Mouse (Mus musculus): ENCODE results near the gene Tufm.

Gene Tufm

DNA sequence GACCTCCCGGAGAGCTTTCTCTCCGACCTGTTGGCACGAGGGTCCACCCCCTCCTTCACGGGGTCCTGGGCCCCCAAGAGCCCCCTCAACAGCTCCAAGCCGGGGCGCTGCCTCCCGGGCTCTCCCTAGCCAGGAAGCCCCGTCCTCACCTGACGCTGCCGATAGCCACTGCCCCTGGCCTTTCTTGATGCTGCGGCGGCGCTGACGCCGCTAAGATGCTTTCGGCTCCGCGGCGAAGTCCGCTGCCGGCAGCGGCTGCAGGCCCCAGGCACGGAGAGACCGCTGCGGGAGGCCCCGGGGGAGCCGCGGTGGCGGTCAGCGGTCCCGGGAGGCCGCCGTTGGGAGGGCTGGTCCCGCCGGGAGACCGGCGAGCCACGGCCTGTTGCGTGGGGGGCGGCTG lies 15.6 kb downstream of the Tufm start:
- Histone ChIP-seq H3K36me3 (ENCODE audit: control insufficient read depth, insufficient read depth, low read length, poor library complexity, severe bottlenecking) (peaks cover 14% of the 10 kb centered on the region), H3K27me3 (ENCODE audit: control insufficient read depth, insufficient read depth, low read length, poor library complexity, severe bottlenecking) (no peaks in the 10 kb centered on the region)
- no peak for DNase-seq (ENCODE audit: low read depth, low spot score)

DNA sequence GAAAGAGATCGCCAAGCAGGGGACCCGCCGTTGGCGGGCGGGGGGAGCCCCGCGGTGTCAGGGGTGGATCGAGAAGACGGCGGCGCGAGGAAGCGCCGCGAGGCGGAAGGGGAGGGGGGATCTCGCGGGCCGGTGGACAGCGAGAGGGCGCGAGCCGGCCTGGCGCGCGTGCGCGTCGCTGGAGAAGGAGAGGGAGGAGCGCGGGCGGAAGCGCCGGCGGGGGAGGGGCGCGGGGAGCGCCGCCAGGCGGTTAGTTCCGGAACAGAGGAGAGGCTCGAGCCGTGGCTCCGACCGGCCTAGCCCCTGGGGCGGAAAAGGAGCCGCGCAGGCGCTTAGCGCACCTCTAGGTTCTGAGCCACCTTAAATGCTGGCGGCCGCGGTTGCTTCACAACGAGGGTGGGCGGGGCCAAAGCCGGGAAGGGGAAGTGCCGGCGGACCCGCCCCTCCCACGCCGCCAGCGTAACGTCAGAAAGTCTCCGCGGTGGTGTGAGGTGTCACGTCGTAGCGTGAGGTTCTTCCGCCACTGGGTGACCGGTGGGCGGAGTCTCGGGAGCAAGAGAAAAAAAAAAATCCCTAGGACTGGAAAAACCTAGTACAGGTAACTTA lies 16.2 kb downstream of the Tufm start, which contains the start of gene Atxn2l:
TSS of gene Atxn2l (minus strand) at position 165 of the 606 bp plus-strand sequence.
- DNase-seq (ENCODE audit: low read depth, low spot score), result peak; percentile 99
- peaks cover 10% of the 10 kb centered on the region for H3K36me3 ChIP-seq (ENCODE audit: control insufficient read depth, insufficient read depth, low read length, poor library complexity, severe bottlenecking)
- no peaks in the 10 kb centered on the region for H3K27me3 ChIP-seq (ENCODE audit: control insufficient read depth, insufficient read depth, low read length, poor library complexity, severe bottlenecking)

DNA sequence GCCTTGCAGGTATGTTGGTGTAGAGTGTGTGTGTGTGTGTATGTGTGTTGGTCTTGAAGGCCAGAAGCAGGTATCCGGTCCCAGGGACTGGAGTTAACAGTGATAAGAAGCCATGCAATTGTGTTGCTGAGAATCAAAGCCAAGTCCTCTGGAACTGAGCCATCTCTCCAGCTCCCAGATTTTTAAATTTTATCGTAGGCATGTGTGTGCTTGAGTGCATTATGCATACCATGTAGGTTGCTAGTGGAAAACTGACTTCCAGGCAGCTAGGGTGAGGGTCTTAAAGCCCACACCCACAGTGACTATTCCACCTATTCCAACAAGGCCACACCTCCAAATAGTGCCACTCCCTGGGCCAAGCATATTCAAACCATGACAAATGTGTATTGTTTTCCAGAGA lies 17.8 kb downstream of the Tufm start:
- H3K27me3 ChIP-seq (ENCODE audit: control insufficient read depth, insufficient read depth, low read length, poor library complexity, severe bottlenecking), result no peaks in the 10 kb centered on the region
- peaks cover 2% of the 10 kb centered on the region; the same call in 1 of the 2 replicates for H3K36me3 ChIP-seq (ENCODE audit: control insufficient read depth, insufficient read depth, low read length, poor library complexity, severe bottlenecking)
- no peak for DNase-seq (ENCODE audit: low read depth, low spot score)

DNA sequence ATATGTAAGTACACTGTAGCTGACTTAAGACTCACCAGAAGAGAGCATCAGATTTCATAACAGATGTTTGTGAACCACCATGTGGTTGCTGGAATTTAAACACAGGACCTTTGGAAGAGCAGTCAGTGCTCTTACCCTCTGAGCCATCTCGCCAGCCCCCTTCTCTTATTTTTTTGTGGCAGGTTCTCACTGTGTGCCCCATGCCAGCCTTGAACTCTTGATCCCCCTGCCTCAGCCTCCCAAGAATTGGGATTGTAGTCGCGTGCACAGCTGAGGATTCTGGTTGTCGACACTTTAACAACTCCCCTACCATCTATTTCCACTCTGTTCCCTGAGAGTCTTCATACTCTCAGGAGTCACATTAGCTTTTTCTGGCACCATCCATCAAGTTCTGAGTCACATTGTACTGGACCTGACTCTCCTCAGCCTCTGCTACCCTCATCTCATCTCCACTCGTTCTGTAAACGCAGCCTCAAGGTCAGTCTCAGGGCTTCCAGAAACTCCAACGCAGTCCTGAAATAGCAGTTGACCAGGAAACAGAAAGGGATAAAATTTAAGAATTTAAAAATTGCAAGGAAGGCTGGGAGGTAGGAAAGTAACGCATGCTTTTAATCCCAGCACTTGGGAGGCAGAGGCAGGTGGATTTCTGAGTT lies 20.1 kb downstream of the Tufm start:
- no peaks in the 10 kb centered on the region for H3K36me3 ChIP-seq (ENCODE audit: control insufficient read depth, insufficient read depth, low read length, poor library complexity, severe bottlenecking)
- no peaks in the 10 kb centered on the region for H3K27me3 ChIP-seq (ENCODE audit: control insufficient read depth, insufficient read depth, low read length, poor library complexity, severe bottlenecking)
- DNase-seq (ENCODE audit: low read depth, low spot score), result no peak

DNA sequence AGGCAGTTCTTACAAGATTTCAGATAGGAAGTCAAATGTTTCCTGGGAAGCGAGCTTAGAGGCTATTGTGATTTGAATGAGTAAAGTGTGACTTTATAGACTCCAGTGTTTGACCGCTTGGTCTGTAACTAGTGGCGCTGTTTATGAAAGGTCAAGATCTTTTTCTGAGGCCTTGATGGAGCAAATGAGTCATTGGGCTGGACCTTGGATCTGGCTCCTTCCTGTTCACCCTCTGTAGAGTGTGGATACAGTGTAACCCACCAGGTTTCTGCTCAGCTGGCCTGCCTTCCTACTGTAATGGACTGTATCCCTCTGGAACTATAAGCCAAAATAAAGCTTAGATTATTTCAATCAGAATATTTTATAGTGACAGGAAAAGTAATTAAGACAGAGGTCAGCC lies 24.1 kb downstream of the Tufm start:
- no peak for DNase-seq (ENCODE audit: low read depth, low spot score)

DNA sequence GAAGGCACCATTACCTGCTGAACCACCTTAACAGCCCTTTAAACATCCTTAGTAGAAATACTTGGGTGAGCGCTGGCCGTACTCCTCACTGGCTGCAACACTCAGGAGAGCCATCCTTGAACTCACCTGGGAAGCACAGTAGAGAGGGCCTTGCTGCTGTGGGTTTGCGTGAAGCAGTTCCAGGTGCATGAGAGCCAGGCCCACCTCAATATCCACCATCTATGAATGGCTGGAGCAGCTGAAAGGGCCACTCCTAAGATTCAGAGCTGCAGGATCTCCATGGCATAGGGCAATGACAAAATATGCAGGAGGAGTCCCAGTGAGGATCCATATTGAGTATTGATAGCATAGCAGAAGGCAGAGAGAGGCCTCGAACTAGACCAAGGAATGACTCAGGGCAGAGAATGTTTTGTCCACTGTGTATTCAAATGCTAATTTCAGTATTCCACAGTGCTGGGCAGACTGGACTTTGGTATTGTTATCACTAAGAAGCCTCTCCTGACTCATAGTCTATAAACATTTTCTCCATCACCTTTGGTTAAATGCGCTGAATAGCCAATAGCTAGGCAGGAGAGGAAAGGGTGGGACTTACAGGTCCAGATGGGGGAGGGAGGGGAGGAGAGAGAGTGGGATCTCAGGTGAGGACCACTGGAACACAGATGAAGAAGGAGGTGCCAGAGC lies 31.2 kb downstream of the Tufm start:
- no peak for DNase-seq (ENCODE audit: low read depth, low spot score)

More for the DNA sequence above, 24.1 kb downstream of the Tufm start:
- Histone ChIP-seq H3K27me3 (ENCODE audit: control insufficient read depth, insufficient read depth, low read length, poor library complexity, severe bottlenecking) (no peaks in the 10 kb centered on the region), H3K36me3 (ENCODE audit: control insufficient read depth, insufficient read depth, low read length, poor library complexity, severe bottlenecking) (no peaks in the 10 kb centered on the region)

DNA sequence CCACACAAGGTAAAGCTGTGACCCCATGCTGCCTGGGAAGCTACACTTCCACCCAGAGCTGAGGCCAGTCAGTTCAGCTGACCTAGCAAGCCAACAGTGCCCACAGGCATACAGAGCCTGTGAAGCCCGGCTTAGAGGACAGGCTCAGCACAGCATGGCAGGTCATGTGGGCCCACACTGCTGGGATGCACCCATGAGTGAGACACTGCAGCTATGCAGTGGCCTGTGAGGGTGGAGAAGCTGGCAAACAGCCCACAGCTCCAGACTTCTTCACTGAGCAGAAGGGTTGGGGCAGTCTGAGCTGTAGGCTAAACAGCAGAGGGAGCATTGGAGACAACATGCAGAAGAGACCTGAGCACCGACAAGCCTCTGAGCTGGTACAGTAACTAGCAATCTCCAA lies 32.4 kb downstream of the Tufm start:
- Histone ChIP-seq H3K36me3 (ENCODE audit: control insufficient read depth, insufficient read depth, low read length, poor library complexity, severe bottlenecking) (no peaks in the 10 kb centered on the region), H3K27me3 (ENCODE audit: control insufficient read depth, insufficient read depth, low read length, poor library complexity, severe bottlenecking) (no peaks in the 10 kb centered on the region)
- DNase-seq (ENCODE audit: low read depth, low spot score), result no peak

More for the DNA sequence above, 31.2 kb downstream of the Tufm start:
- H3K27me3 ChIP-seq (ENCODE audit: control insufficient read depth, insufficient read depth, low read length, poor library complexity, severe bottlenecking), result no peaks in the 10 kb centered on the region
- no peaks in the 10 kb centered on the region for H3K36me3 ChIP-seq (ENCODE audit: control insufficient read depth, insufficient read depth, low read length, poor library complexity, severe bottlenecking)

DNA sequence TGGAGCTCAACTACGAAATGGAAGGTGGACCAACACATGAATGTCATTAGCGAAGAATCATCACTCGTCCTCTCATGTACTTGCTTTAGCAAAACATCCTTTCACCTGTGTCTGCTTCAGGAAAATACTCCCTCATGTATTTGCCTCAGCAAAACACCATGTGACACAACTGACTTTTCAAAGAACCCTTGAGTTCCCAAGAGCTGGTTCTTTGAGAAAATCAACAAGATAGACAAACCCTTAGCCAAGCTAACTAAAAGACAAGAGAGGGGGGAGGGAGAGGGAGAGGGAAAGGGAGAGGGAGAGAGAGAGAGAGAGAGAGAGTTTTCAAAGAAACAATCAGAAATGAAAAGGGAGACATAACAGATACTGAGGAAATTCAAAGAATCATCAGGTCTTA lies 36.2 kb downstream of the Tufm start:
- no peak for DNase-seq (ENCODE audit: low read depth, low spot score)
- H3K36me3 ChIP-seq (ENCODE audit: control insufficient read depth, insufficient read depth, low read length, poor library complexity, severe bottlenecking), result no peaks in the 10 kb centered on the region
- H3K27me3 ChIP-seq (ENCODE audit: control insufficient read depth, insufficient read depth, low read length, poor library complexity, severe bottlenecking), result no peaks in the 10 kb centered on the region

DNA sequence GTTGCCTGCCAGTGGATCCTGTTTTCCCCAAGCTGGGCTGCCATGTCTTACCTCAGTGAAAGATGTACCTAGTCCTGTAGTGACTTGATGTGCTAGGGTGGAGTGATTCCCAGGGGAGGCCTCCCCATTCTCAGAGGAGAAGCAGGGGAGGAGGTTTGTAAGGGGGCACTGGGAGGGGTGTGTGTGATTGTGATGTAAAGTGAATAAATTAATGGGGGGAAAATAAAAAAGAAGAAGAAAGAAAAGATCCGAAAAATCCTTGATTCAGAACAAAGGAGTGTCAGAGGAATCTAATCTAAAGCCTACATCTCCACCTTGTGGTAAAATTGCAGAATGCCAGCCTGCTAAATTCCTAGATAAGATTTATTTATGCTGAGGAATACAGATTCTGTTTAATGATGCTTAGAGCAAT lies 41.0 kb downstream of the Tufm start:
- Histone ChIP-seq H3K36me3 (ENCODE audit: control insufficient read depth, insufficient read depth, low read length, poor library complexity, severe bottlenecking) (no peaks in the 10 kb centered on the region), H3K27me3 (ENCODE audit: control insufficient read depth, insufficient read depth, low read length, poor library complexity, severe bottlenecking) (no peaks in the 10 kb centered on the region)
- peak; percentile 75 for DNase-seq (ENCODE audit: low read depth, low spot score)

DNA sequence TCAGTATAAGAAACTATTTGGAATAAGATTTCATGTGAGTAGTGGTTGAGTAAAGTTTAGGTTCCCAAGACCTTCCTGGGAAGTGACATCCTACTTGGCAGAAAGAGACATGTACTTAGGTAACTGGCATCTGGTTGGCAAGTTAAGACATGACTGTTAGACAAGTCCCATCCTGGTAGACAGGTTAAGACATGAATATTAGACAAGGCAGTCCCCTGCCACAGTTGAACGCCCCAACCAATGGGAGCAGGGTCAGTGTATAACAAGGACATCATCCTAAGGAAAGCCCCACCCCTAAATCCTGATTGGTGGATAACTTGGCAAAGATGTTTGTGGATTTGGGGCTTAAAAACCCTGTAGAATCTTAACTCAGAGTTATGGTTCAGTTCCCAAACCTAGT lies 46.3 kb downstream of the Tufm start:
- H3K27me3 ChIP-seq (ENCODE audit: control insufficient read depth, insufficient read depth, low read length, poor library complexity, severe bottlenecking), result no peaks in the 10 kb centered on the region
- DNase-seq (ENCODE audit: low read depth, low spot score), result no peak
- no peaks in the 10 kb centered on the region for H3K36me3 ChIP-seq (ENCODE audit: control insufficient read depth, insufficient read depth, low read length, poor library complexity, severe bottlenecking)

DNA sequence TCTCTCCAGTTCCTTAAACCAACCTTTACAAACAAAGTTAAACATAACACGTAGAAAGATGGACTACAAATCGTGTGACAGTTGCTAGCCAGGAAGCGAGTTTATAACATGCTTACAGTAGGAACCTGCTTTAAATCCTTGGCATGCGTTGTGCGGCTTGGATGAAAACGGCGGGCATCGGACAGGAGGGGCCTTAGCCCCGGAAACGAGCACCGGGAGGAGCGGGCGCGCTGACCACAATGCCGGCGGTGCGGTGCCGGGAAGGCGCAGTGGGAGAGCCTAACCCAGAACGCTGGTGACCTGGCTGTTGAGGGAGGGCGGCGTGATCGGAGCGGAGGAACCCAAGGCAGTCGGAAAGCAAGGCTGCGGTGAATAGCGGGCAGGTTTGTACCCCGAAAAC lies 48.6 kb downstream of the Tufm start:
- Histone ChIP-seq H3K27me3 (ENCODE audit: control insufficient read depth, insufficient read depth, low read length, poor library complexity, severe bottlenecking) (no peaks in the 10 kb centered on the region), H3K36me3 (ENCODE audit: control insufficient read depth, insufficient read depth, low read length, poor library complexity, severe bottlenecking) (no peaks in the 10 kb centered on the region)
- peak; percentile 11 for DNase-seq (ENCODE audit: low read depth, low spot score)

DNA sequence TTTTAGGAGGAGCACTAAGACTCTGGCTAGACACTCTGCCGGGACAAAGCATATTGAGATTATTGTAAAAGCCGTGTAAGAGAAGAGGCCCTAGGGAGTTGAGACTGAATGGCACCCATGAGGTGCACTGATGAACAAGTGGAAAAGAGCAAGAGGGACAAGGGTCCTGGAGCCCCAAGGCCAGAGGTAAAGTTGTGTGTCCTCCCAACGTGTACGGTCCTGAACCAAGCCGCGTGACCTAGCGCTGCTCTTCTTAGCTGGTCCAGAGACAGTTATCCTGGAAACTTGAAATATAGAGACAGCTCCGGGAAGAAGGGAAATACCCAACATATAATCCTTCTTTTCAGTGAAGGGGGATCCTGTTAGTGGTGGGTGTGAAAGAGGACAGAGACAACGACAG lies 49.3 kb downstream of the Tufm start:
- Histone ChIP-seq H3K27me3 (ENCODE audit: control insufficient read depth, insufficient read depth, low read length, poor library complexity, severe bottlenecking) (no peaks in the 10 kb centered on the region), H3K36me3 (ENCODE audit: control insufficient read depth, insufficient read depth, low read length, poor library complexity, severe bottlenecking) (no peaks in the 10 kb centered on the region)
- no peak for DNase-seq (ENCODE audit: low read depth, low spot score)

DNA sequence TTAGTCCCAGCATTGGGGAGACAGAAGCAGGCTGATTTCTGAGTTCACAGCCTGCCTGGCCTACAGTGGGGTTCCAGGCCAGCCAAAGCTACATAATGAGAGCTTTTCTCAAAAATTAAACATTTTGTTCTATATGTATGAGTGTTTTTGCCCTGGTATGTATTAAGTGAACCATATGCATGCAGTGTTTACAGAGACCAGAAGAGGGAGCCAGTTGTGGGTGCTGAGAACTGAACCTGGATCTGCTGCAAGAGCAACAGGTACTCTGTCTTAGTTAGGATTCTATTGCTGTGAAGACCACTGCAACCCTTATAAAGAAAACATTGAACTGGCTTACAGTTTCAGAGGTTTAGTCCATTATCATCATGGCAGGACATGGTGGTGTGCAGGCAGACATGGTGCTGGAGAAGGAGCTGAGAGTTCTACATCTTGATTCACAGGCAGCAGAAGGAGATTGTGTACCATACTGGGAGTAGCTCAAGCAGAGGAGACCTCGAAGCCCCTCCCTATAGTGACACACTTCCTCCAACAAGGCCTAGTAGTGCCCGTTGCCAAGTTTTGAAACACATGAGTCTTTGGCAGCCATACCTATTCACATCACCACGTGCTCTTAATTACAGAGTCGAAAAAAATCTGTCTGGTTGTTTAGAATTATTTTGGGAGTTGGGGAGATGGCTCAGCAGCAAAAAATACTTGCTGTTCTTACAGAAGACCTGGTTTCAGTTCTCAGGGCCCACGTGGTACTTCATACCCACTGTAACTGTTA lies 50.8 kb downstream of the Tufm start:
- peak; percentile 74 for DNase-seq (ENCODE audit: low read depth, low spot score)
- H3K36me3 ChIP-seq (ENCODE audit: control insufficient read depth, insufficient read depth, low read length, poor library complexity, severe bottlenecking), result no peaks in the 10 kb centered on the region
- H3K27me3 ChIP-seq (ENCODE audit: control insufficient read depth, insufficient read depth, low read length, poor library complexity, severe bottlenecking), result no peaks in the 10 kb centered on the region
